Mouse (Mus musculus) CH12.LX (cell line): ENCODE results near the gene Samd3. TPM values are rescaled to one million over a fixed set of nuclear protein-coding genes. Genes with fewer than 3 reads are reported as not detected.

Source experiments
- DNase-seq: peaks from one replicate; pipeline ENCODE4 v3.0.0-alpha.2; 2013; ENCODE audit errors: extremely low read depth
- H3K27ac ChIP-seq: 2 replicates; pipeline ENCODE4 v1.5.1; 2012; ENCODE audit warnings: low read depth, mild to moderate bottlenecking, control low read depth, moderate library complexity; ENCODE audit not compliant: insufficient read depth
- H3K27me3 ChIP-seq: replicated peaks from 2 replicates; pipeline ENCODE3; 2012; ENCODE audit warnings: inconsistent platforms
- H3K36me3 ChIP-seq, 2 experiments: replicated peaks in 1 of 2; 2 replicates each; pipeline versions ENCODE3 to v1.6.1; 2012; ENCODE audit warnings: inconsistent platforms in 1 of 2, low read length in 1 of 2, mild to moderate bottlenecking in 1 of 2, mixed read lengths in 1 of 2, moderate library complexity in 1 of 2; ENCODE audit not compliant: control insufficient read depth in 1 of 2, insufficient read depth in 1 of 2
- H3K4me1 ChIP-seq, 2 experiments: 2 replicates each; pipeline ENCODE4 v1.6.1; 2012; ENCODE audit warnings: inconsistent platforms in 1 of 2, moderate library complexity in 1 of 2; ENCODE audit not compliant: insufficient read depth in 2 of 2, control insufficient read depth in 1 of 2
- H3K4me2 ChIP-seq: 2 replicates; pipeline ENCODE4 v1.6.1; 2012; ENCODE audit warnings: low read depth, mild to moderate bottlenecking, control low read depth; ENCODE audit not compliant: poor library complexity, insufficient read depth, severe bottlenecking
- H3K4me3 ChIP-seq, 3 experiments: fragments of 150-350 bp in 1 of 3; sonication (generic) in 1 of 3; replicated peaks in 1 of 3; 2 replicates each; pipeline versions ENCODE3 to v1.5.1; 2011 to 2012; ENCODE audit warnings: low read depth in 2 of 3, low read length in 2 of 3, mild to moderate bottlenecking in 2 of 3, moderate library complexity in 2 of 3, control low read depth in 1 of 3, improper control_type of control experiment in 1 of 3, inconsistent platforms in 1 of 3, mixed read lengths in 1 of 3; ENCODE audit not compliant: poor library complexity in 1 of 3
- H3K79me2 ChIP-seq: replicated peaks from 2 replicates; pipeline ENCODE4 v1.6.1; 2012; ENCODE audit warnings: mild to moderate bottlenecking, moderate library complexity; ENCODE audit not compliant: control insufficient read depth, poor library complexity, insufficient read depth, severe bottlenecking; ENCODE audit errors: extremely low read depth
- H3K9ac ChIP-seq: 2 replicates; pipeline ENCODE4 v1.6.1; 2012; ENCODE audit warnings: low read depth, mild to moderate bottlenecking, control low read depth, moderate library complexity; ENCODE audit not compliant: insufficient read depth
- H3K9me3 ChIP-seq: replicated peaks from 2 replicates; pipeline ENCODE3; 2012; ENCODE audit warnings: low read length, inconsistent platforms, mixed read lengths
- CHD1 ChIP-seq: IDR thresholded peaks from 2 replicates; pipeline ENCODE4 v1.6.1; 2012; ENCODE audit warnings: low read depth, low read length, improper control_type of control experiment, inconsistent platforms
- CTCF ChIP-seq, 2 experiments: IDR thresholded peaks in 1 of 2; conservative IDR thresholded peaks in 1 of 2; 2 replicates each; pipeline ENCODE4 v1.5.1; 2011 to 2012; ENCODE audit warnings: low read depth in 2 of 2, low read length in 2 of 2, improper control_type of control experiment in 1 of 2, inconsistent platforms in 1 of 2, mild to moderate bottlenecking in 1 of 2, moderate library complexity in 1 of 2
- GABPA ChIP-seq: IDR thresholded peaks from 2 replicates; pipeline ENCODE4 v1.6.1; 2012; ENCODE audit warnings: low read depth, low read length, improper control_type of control experiment, inconsistent platforms; ENCODE audit not compliant: insufficient replicate concordance
- HCFC1 ChIP-seq: IDR thresholded peaks from 2 replicates; pipeline ENCODE4 v1.6.1; 2012; ENCODE audit warnings: low read depth, mild to moderate bottlenecking, inconsistent platforms, low read length, improper control_type of control experiment
- JUN ChIP-seq: IDR thresholded peaks from 2 replicates; pipeline ENCODE4 v1.6.1; 2011; ENCODE audit warnings: low read depth, mild to moderate bottlenecking, low read length, improper control_type of control experiment, moderate library complexity; ENCODE audit not compliant: insufficient read depth
- MAFK ChIP-seq: IDR thresholded peaks from 2 replicates; pipeline ENCODE4 v1.6.1; 2011; ENCODE audit warnings: low read length, improper control_type of control experiment; ENCODE audit not compliant: insufficient replicate concordance
- MAX ChIP-seq: IDR thresholded peaks from 2 replicates; pipeline ENCODE4 v1.6.1; 2011; ENCODE audit warnings: low read length, improper control_type of control experiment
- MEF2A ChIP-seq: IDR thresholded peaks from 2 replicates; pipeline ENCODE4 v1.6.1; 2014; ENCODE audit warnings: low read depth, mild to moderate bottlenecking, inconsistent platforms, low read length, improper control_type of control experiment, borderline replicate concordance
- NELFE ChIP-seq: IDR thresholded peaks from 2 replicates; pipeline ENCODE4 v1.6.1; 2011; ENCODE audit warnings: low read depth, low read length, improper control_type of control experiment
- POLR2A ChIP-seq: IDR thresholded peaks from 2 replicates; pipeline ENCODE4 v1.6.1; 2011; ENCODE audit warnings: low read depth, mild to moderate bottlenecking, improper control_type of control experiment, low read length
- SIN3A ChIP-seq: IDR thresholded peaks from 2 replicates; pipeline ENCODE4 v1.6.1; 2012; ENCODE audit warnings: low read length, improper control_type of control experiment, inconsistent platforms
- SMC3 ChIP-seq: IDR thresholded peaks from 2 replicates; pipeline ENCODE4 v1.6.1; 2011; ENCODE audit warnings: low read depth, low read length, improper control_type of control experiment
- TBP ChIP-seq: conservative IDR thresholded peaks from 2 replicates; pipeline ENCODE4 v1.6.1; 2011; ENCODE audit warnings: low read depth, low read length, improper control_type of control experiment
- USF1 ChIP-seq: IDR thresholded peaks from 2 replicates; pipeline ENCODE4 v1.6.1; 2014; ENCODE audit warnings: low read depth, mild to moderate bottlenecking, inconsistent platforms, low read length, improper control_type of control experiment
- ZMIZ1 ChIP-seq: IDR thresholded peaks from 2 replicates; pipeline ENCODE4 v1.6.1; 2012; ENCODE audit warnings: low read depth, mild to moderate bottlenecking, inconsistent platforms, low read length, improper control_type of control experiment
- ZNF384 ChIP-seq: IDR thresholded peaks from 2 replicates; pipeline ENCODE4 v1.6.1; 2012; ENCODE audit warnings: low read depth, low read length, improper control_type of control experiment, inconsistent platforms
- dilution Hi-C: fragments of 300-500 bp; cut with MboI; formaldehyde crosslinking; loops from 2 replicates; pipeline ENCODE4 v1.14.3; 2020; ENCODE audit warnings: low sequenced_read_pairs; ENCODE audit not compliant: extremely low pct_unique_long_range_greater_than_20kb, extremely low pct_ligation_motif_present
- in situ Hi-C: fragments of 300-500 bp; cut with MboI; formaldehyde crosslinking; loops from 3 replicates; pipeline ENCODE4 v1.14.3; 2019; ENCODE audit warnings: low sequenced_read_pairs, low pct_ligation_motif_present, low pct_unique_long_range_greater_than_20kb, mixed read lengths
- polyA plus RNA-seq: library from polyadenylated mRNA; unstranded; fragments of >175 nt; gene quantifications from 2 replicates; pipeline ENCODE4 v1.2.1, GENCODE M21; 2012; ENCODE audit warnings: low read depth; ENCODE audit not compliant: insufficient read length
- total RNA-seq, 2 experiments: library from RNA; depleted of rRNA; stranded (reverse); fragments of 300-350 nt in 1 of 2; fragments of >200 nt in 1 of 2; gene quantifications; 2 replicates each; pipeline ENCODE4 v1.2.3; 2012 to 2014

Samd3 gene
- total and polyA plus RNA-seq, 3 experiments = not detected

GRCm38 (mm10) chr10:26303485-26303884 lies 74.0 kb downstream of the Samd3 start:
- dilution Hi-C loops = no loop called here

GRCm38 (mm10) chr10:26314327-26314726 lies 84.8 kb downstream of the Samd3 start:
- Histone ChIP-seq H3K4me1 (peaks cover 0 to 8% of the 10 kb centered on the region in 2 experiments; a peak in 2 of 4 replicates), H3K9ac (no peak overlapping the region), H3K79me2 (no peaks in the 10 kb centered on the region; the same call in 1 of the 2 replicates), H3K4me3 (no peak overlapping the region), H3K4me2 (no peak overlapping the region), H3K36me3 (peaks cover 50 to 79% of the 10 kb centered on the region in 2 experiments), H3K9me3 (no peaks in the 10 kb centered on the region), H3K27me3 (no peaks in the 10 kb centered on the region), H3K27ac (no peak overlapping the region)
- TF ChIP-seq USF1 = peak; percentile 4; the same call in 1 of the 2 replicates
- TF ChIP-seq HCFC1 = no peak
- 0 out of 2 replicates have a peak, but pooled peaks have one; percentile 7 for TF ChIP-seq MAX
- peak; percentile 32 for DNase-seq
- in situ Hi-C loops = no loop called here
- dilution Hi-C loops = no loop called here

More at GRCm38 (mm10) chr10:26303485-26303884, 74.0 kb downstream of the Samd3 start:
- Histone ChIP-seq H3K9me3 (no peaks in the 10 kb centered on the region), H3K4me2 (no peak overlapping the region), H3K27ac (no peak overlapping the region), H3K4me1 (no peaks in the 10 kb centered on the region), H3K36me3 (peaks cover 33 to 75% of the 10 kb centered on the region in 2 experiments), H3K27me3 (no peaks in the 10 kb centered on the region), H3K9ac (no peak overlapping the region), H3K79me2 (0 out of 2 replicates have a peak, but pooled peaks cover 2% of the 10 kb centered on the region), H3K4me3 (no peak overlapping the region)
- in situ Hi-C loops = no loop called here
- no peak for TF ChIP-seq MEF2A
- TF ChIP-seq ZMIZ1 = no peak
- TF ChIP-seq TBP = no peak
- TF ChIP-seq JUN = no peak
- TF ChIP-seq SMC3 = no peak
- no peak for TF ChIP-seq CHD1
- no peak for TF ChIP-seq CTCF (conservative IDR thresholded peaks at IDR 0.05 in 1 of 2, IDR thresholded peaks at IDR 0.05 in 1 of 2; ENCODE audit: low read depth in 2 of 2, low read length in 2 of 2)
- no peak for TF ChIP-seq POLR2A
- TF ChIP-seq MAFK = no peak
- no peak for TF ChIP-seq ZNF384
- TF ChIP-seq NELFE = no peak
- no peak for TF ChIP-seq MAX
- no peak for TF ChIP-seq GABPA
- no peak for TF ChIP-seq SIN3A
- no peak for TF ChIP-seq HCFC1
- no peak for TF ChIP-seq USF1
- DNase-seq = no peak
